Mouse (Mus musculus) heart, postnatal 4 days (tissue): ENCODE results near the gene Gm11444. TPM values are rescaled to one million over a fixed set of nuclear protein-coding genes. Genes with fewer than 3 reads are reported as not detected.
A peak's percentile ranks its signal among the peaks of the same experiment; 100 is the strongest.

Experiments
- DNase-seq: peaks from one replicate; pipeline ENCODE4 v3.0.0; 2021
- total RNA-seq, 2 experiments: library from RNA; stranded (reverse); gene quantifications; 2 replicates each; pipeline ENCODE4 v1.2.3; 2021

Gene Gm11444
- total RNA-seq: not detected

- DNase-seq: no peak
Measured at GRCm38 (mm10) chr11:85850233-85850632, at the start of gene Gm11444. Gene Gm11444, minus strand, starts transcription at chr11:85850333.

GRCm38 (mm10) chr11:85896335-85896985, 46.3 kb upstream of the Gm11444 start:
- no peak for DNase-seq

- DNase-seq: peak; percentile 44
Measured at GRCm38 (mm10) chr11:85894731-85895545, 44.8 kb upstream of the Gm11444 start.

GRCm38 (mm10) chr11:85894136-85894530, 44.0 kb upstream of the Gm11444 start:
- no peak for DNase-seq

GRCm38 (mm10) chr11:85893400-85894135, 43.4 kb upstream of the Gm11444 start:
- no peak for DNase-seq

- DNase-seq: no peak
Measured at GRCm38 (mm10) chr11:85892771-85893170, 42.6 kb upstream of the Gm11444 start.

GRCm38 (mm10) chr11:85891692-85892040, 41.5 kb upstream of the Gm11444 start:
- DNase-seq: no peak

DNA sequence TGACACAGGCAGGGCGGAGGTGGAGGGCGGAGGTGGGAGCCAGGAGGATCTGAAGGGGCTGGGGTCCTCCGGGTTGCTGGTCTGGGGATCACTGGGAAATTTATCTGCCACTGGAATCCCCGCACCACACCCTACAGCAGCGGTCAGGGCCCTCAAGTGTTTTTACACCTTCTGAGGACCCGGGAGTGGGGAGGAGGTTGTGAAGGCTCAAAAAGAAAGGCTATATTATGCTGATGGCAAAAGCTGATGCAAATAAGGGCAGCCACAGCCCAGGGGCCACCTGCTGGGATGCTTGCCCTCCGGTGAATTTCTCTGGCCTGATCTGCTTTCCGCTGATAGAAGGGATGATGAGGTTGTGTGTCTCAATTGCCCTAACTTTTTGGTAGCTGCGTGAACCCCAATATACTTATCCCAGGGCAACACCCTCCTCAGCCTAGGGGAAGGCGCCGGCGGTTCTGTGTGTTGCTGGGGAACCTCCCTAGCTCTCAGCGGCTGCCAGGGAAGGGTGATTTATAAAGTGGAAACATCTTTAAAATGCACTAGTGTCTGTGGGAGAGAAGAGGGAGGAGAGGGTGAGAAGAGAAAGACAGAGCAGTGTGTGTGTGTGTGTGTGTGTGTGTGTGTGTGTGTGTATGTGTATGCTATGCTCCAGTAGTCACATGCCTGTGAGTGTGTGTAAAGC, 41.0 kb upstream of the Gm11444 start:
- no peak for DNase-seq

GRCm38 (mm10) chr11:85890563-85890845, 40.4 kb upstream of the Gm11444 start:
- no peak for DNase-seq

GRCm38 (mm10) chr11:85889730-85890562, 39.8 kb upstream of the Gm11444 start:
- DNase-seq: no peak

DNA sequence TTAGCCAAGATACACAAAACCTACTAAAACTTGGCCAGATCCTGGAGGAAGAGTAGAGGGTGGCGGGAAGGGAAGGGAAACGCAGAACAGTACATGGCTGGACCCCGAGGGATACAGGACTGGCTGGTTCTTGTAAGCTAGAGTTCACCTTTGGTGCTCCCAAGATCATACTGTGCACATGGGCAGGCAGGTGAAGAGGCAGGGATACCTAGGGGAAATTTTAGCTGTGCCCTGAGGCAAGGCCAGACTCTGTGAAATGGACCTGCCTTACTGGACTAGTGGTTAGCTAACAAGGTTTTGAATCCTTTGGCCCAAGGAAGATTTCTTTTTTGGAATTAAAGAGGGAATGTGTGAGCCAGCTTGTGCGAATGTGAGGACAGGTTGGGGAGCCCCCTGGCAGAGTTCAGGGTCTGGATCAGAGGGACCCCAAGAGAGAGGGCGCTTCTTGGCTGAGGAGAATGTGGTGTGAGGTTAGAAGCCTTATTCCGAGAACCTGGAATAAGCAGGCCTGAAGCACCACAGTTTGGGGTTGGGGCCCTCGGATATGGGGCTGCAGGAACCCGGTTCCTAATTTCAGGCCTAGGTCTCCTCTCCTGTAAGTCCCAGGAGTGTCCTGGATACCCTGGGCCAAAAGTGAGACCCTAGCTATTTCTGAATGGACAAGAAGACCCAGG, 39.1 kb upstream of the Gm11444 start:
- DNase-seq: no peak

- DNase-seq: no peak
Measured at GRCm38 (mm10) chr11:85888451-85888961, 38.4 kb upstream of the Gm11444 start.

DNA sequence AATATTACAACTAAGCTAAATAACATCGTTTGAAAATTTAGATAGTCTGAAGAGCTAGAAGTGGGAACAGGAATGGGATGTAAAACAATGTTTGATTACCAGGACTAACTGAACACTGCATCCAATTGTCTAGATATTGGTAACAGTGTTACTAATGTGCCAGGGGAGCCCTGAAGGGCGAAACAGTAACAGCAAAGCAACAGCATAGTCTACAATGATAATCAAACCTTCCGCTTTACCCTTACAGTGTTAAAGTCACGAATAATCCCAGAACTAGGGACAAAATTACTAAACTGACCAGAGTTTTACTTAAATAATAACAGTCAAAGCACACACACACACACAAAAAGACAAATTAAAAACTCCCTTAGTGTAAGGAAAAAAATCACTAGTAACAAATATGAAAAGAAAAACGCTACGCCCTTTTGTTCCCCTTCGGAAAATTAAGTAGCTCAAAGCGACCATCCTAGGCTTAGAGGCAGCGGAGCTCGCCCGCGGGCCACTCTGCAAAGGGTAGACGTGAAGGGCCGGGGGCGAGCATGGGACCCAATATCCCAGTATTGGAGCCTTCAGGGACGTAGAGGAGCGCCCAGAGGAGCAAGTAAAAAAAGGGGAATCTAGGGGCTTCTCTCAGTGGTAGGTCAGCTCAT, 37.8 kb upstream of the Gm11444 start:
- DNase-seq: no peak

GRCm38 (mm10) chr11:85887273-85887672, 37.1 kb upstream of the Gm11444 start:
- no peak for DNase-seq

GRCm38 (mm10) chr11:85886429-85886785, 36.3 kb upstream of the Gm11444 start:
- no peak for DNase-seq

DNA sequence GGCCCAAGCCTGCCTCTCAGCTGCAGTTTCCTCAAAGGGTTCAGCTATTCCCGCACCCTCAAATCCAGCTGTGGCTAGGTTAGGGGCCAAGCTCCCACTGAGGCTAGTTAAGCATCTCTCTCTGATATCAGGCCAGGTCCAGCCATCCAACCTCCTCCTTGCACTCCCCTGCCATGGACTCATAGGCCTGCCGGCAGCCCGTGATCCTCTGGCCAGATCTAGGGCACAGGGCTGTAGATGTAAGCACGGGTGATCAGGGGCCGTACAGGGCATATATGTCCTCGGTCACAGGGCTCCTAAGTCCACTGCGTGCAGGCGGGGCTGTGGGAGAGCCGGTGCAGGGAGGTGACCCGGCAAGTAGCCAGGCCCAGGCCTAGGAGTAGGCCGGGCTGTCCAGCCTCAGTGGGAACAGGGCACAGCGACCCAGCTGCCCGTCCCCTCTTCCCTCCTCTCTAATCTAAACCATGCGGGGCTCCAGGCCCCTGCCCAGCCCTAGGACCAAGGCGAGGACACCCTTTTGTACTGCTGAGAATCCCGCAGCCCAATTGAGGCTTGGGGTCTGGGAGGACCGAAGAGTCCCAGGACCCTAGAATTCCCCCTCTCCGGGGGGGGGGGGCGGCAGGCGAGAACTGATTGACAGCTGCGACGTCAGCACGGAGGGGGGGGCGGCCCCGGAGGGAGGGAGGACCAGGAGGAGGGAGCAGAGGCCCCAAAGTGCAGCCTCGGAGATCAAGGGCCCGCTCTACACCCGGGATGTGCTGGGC, 35.7 kb upstream of the Gm11444 start, which contains the start of gene Tbx4:
Tbx4 (plus strand) TSS at position 758 of the 764 bp plus-strand sequence.
- no peak for DNase-seq

DNA sequence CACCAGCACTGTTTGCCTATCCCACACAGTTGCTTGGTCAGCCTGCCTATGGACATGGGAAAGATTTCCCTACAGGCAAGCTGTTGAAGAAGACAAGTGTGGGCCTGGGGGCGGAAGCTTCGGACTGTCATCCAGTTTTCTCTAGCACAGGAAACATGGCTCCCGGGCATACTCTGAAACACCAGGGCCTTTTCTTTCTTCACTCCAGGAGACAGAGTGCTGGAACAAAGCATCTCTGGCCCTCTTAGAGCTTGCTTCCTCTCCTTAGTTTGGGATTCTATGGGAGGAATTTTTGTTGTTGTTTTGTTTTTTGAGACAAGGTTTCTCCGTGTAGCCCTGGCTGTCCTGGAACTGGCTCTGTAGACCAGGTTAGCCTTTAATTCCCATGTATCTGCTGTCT, 34.4 kb upstream of the Gm11444 start:
- DNase-seq: no peak

- DNase-seq: no peak
Measured at GRCm38 (mm10) chr11:85876059-85876788, 26.1 kb upstream of the Gm11444 start.

DNA sequence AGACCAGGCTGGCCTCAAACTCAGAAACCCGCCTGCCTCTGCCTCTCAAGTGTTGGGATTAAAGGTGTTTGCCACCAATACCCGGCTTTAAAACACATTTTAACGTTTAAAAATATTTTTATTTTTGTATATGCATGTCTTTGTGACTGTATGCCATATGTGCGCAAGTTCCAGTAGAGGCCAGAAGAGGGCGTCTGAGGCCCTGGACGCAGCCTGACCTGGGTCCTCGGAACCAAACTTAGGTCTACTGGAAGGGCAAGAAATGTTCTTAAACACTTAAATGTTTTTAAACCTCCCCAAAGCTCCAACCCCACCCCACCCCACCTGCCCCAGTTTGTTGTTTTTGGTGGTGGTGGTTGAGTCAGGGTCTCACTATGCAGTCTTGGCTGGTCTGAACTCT, 14.2 kb upstream of the Gm11444 start:
- no peak for DNase-seq
